Mouse (Mus musculus): ENCODE results near the gene Ppara.
A peak's percentile ranks its signal among the peaks of the same experiment; 100 is the strongest.
"Not testable (repeated sequence)": the region's sequence is repeated elsewhere in the genome, so short reads cannot be mapped to it uniquely, and the experiment has no call there.

The Ppara gene

DNA sequence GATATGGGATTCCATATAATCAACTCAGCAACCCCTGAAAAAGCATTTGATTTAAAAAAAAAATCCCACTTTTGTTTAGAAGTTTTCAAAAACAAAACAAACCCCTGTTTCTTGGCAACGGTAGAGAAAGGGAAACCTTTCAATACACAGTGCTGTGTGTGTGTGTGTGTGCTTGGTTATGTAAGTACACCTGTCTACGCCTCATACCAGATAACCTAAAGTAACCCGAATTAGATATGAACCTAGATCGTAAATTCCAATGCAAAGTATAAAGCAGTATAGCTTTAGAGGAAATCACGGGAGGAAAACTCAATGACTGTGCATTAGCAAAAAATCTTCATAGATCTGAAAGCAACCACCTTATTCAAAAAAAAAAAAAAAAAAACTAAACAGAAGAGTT lies 31.9 kb downstream of the Ppara start:
- no peak for DNase-seq

DNA sequence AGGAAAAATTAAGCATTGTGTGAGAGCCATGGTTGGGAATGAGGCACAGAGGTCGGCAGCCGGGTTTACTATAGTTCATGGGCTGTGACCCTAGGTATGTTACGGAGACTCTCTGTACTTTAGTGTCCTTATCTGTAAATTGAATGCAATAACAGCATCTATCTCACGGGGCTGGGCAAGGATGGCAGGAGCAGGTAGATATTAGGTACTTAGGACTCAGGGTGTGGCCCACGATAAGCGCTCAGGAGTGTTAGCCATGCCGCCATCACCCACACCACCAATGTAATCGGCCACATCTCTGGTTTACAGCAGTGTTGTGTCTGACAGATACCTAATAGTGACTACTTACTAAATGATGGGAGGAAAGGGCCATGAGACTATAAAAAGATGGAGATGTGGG lies 34.2 kb downstream of the Ppara start:
- DNase-seq: no peak

GRCm38 (mm10) chr15:85771306-85772121 lies 36.7 kb downstream of the Ppara start:
- DNase-seq: no peak

DNA sequence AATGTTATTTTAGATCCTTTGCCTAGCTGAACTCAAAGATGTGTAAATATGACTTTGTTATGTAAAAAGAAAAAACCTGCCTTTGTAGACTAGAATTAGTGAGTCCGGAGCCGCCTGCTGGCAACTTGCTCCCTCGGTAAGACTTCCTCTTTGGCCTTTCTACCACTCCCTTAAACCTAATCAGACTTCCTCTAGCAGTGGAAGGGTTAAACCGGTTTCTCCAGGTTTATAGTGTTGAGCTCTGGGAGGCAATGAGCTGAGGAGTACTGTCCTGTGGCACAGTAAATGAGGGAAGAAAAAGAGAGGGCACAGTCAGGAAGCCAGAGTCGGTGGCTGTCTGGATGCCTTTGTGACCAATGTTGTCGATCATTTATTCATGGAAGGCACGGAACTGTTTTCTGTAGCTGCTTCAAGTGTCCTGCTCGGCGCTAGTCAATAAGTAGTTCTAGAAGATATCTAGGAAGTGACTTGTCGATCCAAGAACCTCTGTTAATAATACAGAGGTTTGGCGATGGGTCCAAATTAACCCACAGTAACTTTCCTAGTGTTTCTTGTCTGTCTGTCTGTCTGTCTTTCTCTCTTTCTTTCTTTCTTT lies 37.5 kb downstream of the Ppara start:
- no peak for DNase-seq

DNA sequence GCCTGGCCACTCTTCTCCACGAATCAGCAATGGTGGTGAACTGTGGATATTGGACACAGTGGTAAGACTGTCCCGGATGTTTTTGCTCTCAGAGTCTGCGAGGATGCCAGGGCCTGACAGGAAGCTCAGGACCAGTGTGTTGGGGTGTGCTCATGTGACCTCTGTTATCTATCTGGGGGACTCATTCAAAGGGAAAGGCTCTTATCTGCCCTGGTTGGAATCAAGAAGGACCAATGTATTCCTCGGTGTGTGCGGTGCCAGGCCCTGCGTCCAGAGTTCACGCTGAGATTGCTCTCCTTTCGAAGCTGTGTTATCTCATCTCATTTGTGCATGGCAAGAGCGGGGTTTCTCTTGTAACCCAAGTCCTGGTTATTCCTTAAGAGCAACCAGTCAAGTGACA lies 39.6 kb downstream of the Ppara start:
- DNase-seq: no peak

GRCm38 (mm10) chr15:85775001-85775400 lies 40.2 kb downstream of the Ppara start:
- DNase-seq: no peak

GRCm38 (mm10) chr15:85776241-85776640 lies 41.5 kb downstream of the Ppara start:
- DNase-seq: no peak

DNA sequence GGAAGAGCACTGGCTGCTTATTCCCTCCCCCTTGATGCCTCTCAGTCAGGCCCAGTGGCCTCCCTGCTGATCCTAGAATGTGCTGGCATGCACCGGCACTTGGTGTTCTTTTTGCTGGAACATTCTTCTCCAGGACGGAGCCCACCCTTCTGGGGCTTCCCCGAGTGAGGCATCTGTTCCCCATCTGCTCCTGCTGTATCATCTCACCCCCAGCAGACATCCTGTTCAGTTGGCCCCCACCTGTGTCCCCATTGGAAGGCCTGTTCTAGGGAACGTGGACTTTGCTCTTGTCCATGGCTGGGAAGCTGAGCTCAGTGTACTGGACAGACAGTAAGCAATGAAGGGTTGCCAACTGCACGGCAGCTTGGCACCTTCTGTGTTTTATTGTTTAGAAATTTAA lies 42.0 kb downstream of the Ppara start:
- no peak for DNase-seq

GRCm38 (mm10) chr15:85778891-85779290 lies 44.1 kb downstream of the Ppara start:
- not testable (repeated sequence) for DNase-seq

GRCm38 (mm10) chr15:85783146-85783545 lies 48.4 kb downstream of the Ppara start:
- no peak for DNase-seq

DNA sequence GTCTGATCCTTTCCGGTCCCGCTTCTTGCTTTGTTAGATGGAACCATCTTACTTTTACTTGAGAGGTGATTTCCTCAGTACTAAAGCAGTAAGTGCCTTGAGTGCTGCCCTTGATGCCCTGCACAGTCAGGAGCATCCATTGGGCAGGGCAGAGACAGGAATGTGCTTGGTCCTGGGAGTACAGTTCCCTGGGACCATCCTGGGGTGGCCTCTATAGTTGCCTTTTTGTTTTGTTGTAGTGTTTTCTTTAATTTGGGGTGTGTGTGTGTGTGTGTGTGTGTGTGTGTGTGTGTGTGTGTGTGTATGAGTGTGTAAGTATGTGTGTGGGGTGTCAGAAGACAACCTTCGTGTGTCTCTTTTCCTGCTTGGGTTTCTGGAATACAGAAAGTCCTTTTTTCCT lies 49.6 kb downstream of the Ppara start:
- DNase-seq: no peak

- DNase-seq: no peak
Measured at GRCm38 (mm10) chr15:85786711-85787110, 51.9 kb downstream of the Ppara start.

DNA sequence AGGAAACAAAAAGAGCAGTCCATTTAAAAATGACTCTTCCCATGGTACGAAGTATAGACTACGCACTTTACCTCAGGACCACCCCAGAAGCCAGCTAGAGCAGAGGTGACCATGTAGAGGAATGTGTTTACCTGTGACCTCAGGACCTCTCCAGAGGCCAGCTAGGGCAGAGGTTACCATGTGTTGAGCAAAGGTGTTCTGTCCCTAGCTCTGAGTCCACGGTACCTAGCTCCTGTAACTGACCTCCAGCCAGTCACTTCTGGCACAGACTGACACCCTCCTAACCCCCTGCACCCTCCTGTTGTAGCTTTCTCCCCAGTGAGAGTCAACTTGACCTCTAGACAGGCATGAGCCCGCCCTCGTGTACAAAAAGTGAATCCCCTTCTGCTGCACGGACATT lies 52.7 kb downstream of the Ppara start:
- DNase-seq: no peak

DNA sequence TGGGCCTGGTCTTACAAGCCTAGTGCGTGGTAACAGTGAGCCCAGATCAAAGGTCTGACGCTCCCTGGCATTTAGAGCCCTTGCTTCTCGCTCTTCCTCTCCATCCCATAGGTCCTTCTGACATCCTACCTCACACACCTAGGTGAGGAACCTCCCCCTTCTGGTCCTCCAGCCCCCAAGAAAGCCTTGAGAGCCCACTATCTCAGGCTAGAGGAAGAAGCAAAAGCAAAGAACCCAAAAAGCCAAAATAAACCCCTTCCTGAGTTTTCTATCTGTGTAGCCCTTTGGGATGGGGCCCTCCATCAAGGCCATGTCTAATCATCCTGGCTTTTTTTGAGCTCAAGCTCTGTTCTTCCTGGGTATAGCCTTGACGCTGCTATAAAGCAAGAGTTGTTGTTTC lies 53.3 kb downstream of the Ppara start:
- DNase-seq: no peak

DNA sequence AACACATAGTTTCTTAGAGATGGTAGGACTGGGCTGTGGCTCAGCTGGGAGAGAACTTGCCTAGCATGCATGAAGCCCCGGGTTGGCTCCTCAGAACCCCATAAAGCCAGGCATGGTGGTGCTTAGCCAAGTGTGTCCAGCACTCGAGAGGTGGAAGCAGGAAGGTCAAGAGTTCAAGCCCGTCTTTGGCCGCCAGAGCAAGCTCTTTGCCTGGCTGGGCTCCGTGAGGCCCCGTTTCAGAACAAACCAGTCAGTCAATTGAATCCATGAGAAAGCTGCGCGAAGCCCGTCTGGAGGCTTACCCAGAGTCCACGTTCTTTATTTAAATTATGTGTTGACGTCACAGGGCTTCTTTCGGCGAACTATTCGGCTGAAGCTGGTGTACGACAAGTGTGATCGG lies 53.9 kb downstream of the Ppara start:
- no peak for DNase-seq

GRCm38 (mm10) chr15:85791449-85791848 lies 56.7 kb downstream of the Ppara start:
- no peak for DNase-seq

DNA sequence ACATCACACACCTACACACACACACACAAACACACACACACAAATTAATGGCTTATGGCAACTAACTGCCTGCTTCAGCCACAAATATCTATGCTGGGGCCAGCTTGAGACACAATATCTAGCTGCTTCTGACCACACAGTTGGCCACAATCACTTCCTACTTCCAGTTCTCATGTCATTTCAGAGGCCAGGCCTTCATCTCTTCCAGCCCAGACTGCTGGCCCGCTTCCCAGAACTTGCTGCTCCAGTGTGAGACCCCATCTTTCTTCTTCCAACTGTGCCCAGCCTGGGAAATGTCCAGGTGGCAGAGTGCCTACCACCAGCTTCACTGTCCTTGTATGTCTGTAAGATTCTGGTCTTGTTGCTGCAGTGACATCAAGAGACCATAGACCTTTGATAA lies 58.0 kb downstream of the Ppara start:
- no peak for DNase-seq

GRCm38 (mm10) chr15:85795516-85795915 lies 60.7 kb downstream of the Ppara start:
- DNase-seq: no peak

GRCm38 (mm10) chr15:85798676-85799075 lies 63.9 kb downstream of the Ppara start:
- no peak for DNase-seq

- DNase-seq: no peak
Measured at GRCm38 (mm10) chr15:85802931-85803330, 68.1 kb downstream of the Ppara start.

DNA sequence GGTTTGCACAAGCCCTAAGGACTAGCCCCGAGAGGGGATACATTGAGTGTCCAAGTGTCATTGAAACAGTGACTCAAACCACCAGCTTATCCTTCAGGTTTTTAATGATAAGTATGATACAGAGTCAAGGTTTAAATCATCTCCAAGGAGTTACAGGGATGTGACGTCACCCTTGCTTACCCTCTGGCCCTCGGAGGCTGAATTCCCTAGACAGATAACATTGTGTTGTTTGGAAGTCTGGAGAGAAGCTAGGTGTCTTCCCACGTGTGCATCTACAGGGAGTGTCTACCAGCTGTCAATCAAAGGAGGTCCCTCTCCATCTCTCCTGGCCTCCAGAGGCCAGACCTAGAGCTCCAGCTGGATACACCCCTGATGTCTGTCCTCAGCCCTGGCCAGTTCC lies 72.1 kb downstream of the Ppara start:
- no peak for DNase-seq

GRCm38 (mm10) chr15:85807404-85807803 lies 72.6 kb downstream of the Ppara start:
- peak; percentile 7 for DNase-seq

DNA sequence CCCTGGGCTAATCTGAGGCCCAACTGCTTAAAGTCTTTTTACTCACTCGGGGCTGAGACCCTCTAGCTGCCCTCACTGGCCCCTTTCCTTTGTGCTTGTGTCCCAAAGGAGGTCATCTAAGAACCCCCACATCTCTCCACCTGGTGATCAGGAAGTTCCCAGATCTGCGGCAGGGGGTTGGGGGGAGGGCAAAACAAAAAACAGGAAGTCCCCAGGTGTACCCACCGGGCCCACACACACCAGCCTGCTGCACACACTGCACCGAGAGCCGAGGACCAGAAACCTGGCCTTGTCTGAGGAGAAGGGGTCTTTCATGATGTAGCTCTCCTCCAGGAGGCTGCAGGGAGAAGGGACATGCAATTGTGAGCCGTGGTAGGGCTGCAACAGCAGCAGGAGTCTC lies 73.2 kb downstream of the Ppara start:
- peak; percentile 57 for DNase-seq

DNA sequence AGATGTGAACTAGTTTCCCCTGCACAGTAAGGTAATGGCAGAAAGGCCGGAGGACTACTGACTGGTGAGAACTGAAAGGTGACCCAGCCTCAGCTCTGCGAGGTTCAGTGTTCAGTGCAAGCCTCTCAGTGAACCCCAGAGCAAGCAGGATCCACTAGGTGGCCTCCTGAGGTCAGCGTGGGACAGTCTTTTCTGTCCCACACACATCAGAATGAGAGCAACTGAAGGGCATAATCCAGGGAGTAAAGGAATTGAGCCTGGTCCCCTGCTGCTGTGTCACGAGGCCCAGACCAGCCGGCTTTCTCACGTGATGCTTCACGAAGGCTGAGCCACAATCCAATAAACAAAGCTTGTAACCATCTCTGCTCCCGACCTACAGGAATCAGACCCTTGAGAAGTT lies 73.7 kb downstream of the Ppara start:
- DNase-seq: peak; percentile 6

DNA sequence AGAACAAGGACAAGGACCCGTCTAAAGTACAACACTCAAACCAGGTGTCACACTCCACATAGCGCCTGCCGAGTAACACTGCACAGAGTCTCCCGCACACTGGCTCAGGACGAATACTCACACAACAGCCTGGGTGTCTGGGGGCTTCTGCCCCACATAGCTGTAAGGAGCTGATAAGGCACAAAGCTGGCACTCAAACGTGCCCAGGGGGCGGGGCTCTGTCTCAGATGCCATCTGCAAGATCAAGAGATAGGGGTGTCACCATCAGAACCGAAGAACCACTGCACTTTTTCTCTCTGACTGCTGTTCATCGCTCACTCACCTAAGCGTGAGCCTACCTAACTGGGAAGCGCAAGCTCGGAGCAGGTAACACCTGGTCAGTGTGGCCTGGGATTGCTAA lies 74.3 kb downstream of the Ppara start:
- DNase-seq: peak; percentile 84

Data from thymus, postnatal 14 days (tissue).